Mouse (Mus musculus) brain, embryonic 18.5 days (tissue): Measurements from ENCODE around the gene Smok3a.
"Not testable (repeated sequence)": the region's sequence is repeated elsewhere in the genome, so short reads cannot be mapped to it uniquely, and the experiment has no call there.

Experiments used
- DNase-seq: peaks from one replicate; pipeline ENCODE4 v3.0.0-alpha.2; 2012; ENCODE audit warnings: low read depth, low spot score

Gene Smok3a

GRCm38 (mm10) chr5:138020961-138021479 lies at the start of gene Smok3a, which contains the start of gene Smok3b:
Gene Smok3a, plus strand, starts transcription at chr5:138021261.
Gene Smok3b, plus strand, starts transcription at chr5:138021429.
- not testable (repeated sequence) for DNase-seq

GRCm38 (mm10) chr5:137973161-137973560 lies 47.9 kb upstream of the Smok3a start:
- DNase-seq = no peak

GRCm38 (mm10) chr5:137973738-137974137 lies 47.3 kb upstream of the Smok3a start:
- no peak for DNase-seq

- no peak for DNase-seq
Measured at GRCm38 (mm10) chr5:137974724-137975123, 46.3 kb upstream of the Smok3a start.

GRCm38 (mm10) chr5:137975434-137975833 lies 45.6 kb upstream of the Smok3a start:
- no peak for DNase-seq

- no peak for DNase-seq
Measured at GRCm38 (mm10) chr5:137977291-137977690, 43.8 kb upstream of the Smok3a start.

GRCm38 (mm10) chr5:137979081-137979480 lies 42.0 kb upstream of the Smok3a start:
- no peak for DNase-seq

GRCm38 (mm10) chr5:137981300-137981699 lies 39.8 kb upstream of the Smok3a start, which contains the start of gene Azgp1:
Gene Azgp1, plus strand, starts transcription at chr5:137981520.
- DNase-seq = no peak

GRCm38 (mm10) chr5:137986351-137986750 lies 34.7 kb upstream of the Smok3a start:
- DNase-seq = no peak

- no peak for DNase-seq
Measured at GRCm38 (mm10) chr5:138009437-138009836, 11.6 kb upstream of the Smok3a start.

GRCm38 (mm10) chr5:138012382-138012781 lies 8.7 kb upstream of the Smok3a start:
- no peak for DNase-seq

- no peak for DNase-seq
Measured at GRCm38 (mm10) chr5:138016530-138016929, 4.5 kb upstream of the Smok3a start.

GRCm38 (mm10) chr5:138016997-138017396 lies 4.1 kb upstream of the Smok3a start:
- no peak for DNase-seq

GRCm38 (mm10) chr5:138019577-138019976 lies 1.5 kb upstream of the Smok3a start:
- not testable (repeated sequence) for DNase-seq

GRCm38 (mm10) chr5:138052894-138053293 lies 31.8 kb downstream of the Smok3a start, which contains the start of gene Smok3c:
Gene Smok3c, plus strand, starts transcription at chr5:138053194.
- DNase-seq = not testable (repeated sequence)

GRCm38 (mm10) chr5:138073803-138074202 lies 52.7 kb downstream of the Smok3a start:
- no peak for DNase-seq

- DNase-seq = no peak
Measured at GRCm38 (mm10) chr5:138075684-138076083, 54.6 kb downstream of the Smok3a start.

GRCm38 (mm10) chr5:138076148-138076547 lies 55.1 kb downstream of the Smok3a start:
- no peak for DNase-seq

GRCm38 (mm10) chr5:138080456-138080855 lies 59.4 kb downstream of the Smok3a start:
- no peak for DNase-seq

- DNase-seq = no peak
Measured at GRCm38 (mm10) chr5:138081446-138081845, 60.4 kb downstream of the Smok3a start.

- DNase-seq = no peak
Measured at GRCm38 (mm10) chr5:138083318-138083900, 62.3 kb downstream of the Smok3a start.

GRCm38 (mm10) chr5:138083936-138084335 lies 62.9 kb downstream of the Smok3a start:
- no peak for DNase-seq
